In the genomic region with DNA sequence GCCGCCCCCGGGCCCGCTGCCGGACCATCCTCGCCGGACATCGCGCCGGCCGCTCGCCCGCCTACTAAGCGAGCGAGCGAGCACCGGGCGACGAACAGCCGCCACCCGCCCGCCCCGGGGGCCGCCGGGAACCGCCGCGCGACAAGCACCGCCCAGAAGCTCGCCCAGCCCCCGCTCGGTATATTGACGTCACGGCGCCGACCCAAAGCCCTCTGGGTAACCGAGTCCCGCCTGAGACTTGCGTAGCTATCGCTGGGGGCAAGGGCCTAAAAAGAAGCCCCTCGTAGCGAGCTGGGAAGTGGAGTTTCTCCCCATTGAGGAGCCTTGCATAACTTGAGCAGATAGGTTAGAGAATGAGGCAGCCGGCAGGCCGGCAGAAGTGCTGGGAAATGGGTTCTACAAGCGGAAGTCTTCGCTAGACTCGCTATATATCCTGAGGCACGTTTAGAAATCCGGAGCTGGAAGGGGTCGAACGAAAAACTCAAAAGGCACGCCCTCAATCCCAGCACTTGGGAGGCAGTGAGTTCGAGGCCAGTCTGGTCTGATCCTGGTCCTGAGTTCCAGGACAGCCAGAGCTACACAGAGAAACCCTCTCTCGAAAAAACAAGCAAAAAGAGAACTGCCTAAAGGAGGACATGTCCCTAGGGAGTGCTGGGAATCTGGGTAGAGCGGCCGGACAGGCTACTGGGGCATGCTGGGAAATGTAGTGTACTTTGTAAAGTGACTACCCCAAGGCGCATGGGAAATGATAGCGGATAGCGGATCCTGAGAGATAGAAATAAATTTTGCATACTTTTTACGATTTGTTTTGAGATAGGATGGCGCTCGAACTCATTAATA, we compare ENCODE assay signal across 7 mouse cellular contexts. TPM values are rescaled to one million over a fixed set of nuclear protein-coding genes. Genes with fewer than 3 reads are reported as not detected.
A peak's percentile ranks its signal among the peaks of the same experiment; 100 is the strongest.
DNase-seq lines count a peak whose midpoint lies in the region; ATAC-seq and TF ChIP-seq lines count a peak whose summit lies in the region.

A gene (minus strand): TSS at position 123 of the 840 bp plus-strand sequence.

- no peak for TF ChIP-seq CTCF in kidney, adult 2 months (conservative IDR thresholded peaks at IDR 0.05; ENCODE audit: insufficient read depth, insufficient read length, low read depth, low read length)
- TF ChIP-seq CTCF in spleen, adult 2 months (IDR thresholded peaks at IDR 0.05; ENCODE audit: extremely low read depth, insufficient read depth, insufficient read length, insufficient replicate concordance) = no peak

- no peaks in the 10 kb centered on the region for H3K9me3 ChIP-seq in embryonic facial prominence, embryonic 12.5 days
- H3K9me3 ChIP-seq in limb, embryonic 12.5 days = no peaks in the 10 kb centered on the region
- H3K9me3 ChIP-seq in midbrain, embryonic 15.5 days = no peaks in the 10 kb centered on the region

- peaks cover 30% of the 10 kb centered on the region for H3K4me1 ChIP-seq in embryonic facial prominence, embryonic 12.5 days
- peaks cover 13% of the 10 kb centered on the region; the same call in 1 of the 2 replicates for H3K4me1 ChIP-seq in kidney, adult 2 months (ENCODE audit: control insufficient read depth, insufficient read depth, low read length)
- H3K4me1 ChIP-seq in limb, embryonic 12.5 days (replicated peaks) = peaks cover 29% of the 10 kb centered on the region
- H3K4me1 ChIP-seq in midbrain, embryonic 15.5 days = peaks cover 44% of the 10 kb centered on the region
- H3K4me1 ChIP-seq in spleen, adult 2 months (ENCODE audit: control insufficient read depth, insufficient read depth, insufficient read length) = peaks cover 21% of the 10 kb centered on the region; the same call in 1 of the 2 replicates

- H3K27ac ChIP-seq in embryonic facial prominence, embryonic 12.5 days = peak within 1 kb of the TSS; percentile 88
- H3K27ac ChIP-seq in kidney, adult 2 months (ENCODE audit: insufficient read depth, low read depth, low read length) = peak within 1 kb of the TSS; percentile 93
- H3K27ac ChIP-seq in limb, embryonic 12.5 days = peak within 1 kb of the TSS; percentile 89
- H3K27ac ChIP-seq in midbrain, embryonic 15.5 days = peak within 1 kb of the TSS; percentile 90
- peak within 1 kb of the TSS; percentile 94 for H3K27ac ChIP-seq in spleen, adult 2 months (ENCODE audit: insufficient read depth, low read length)

- H3K27me3 ChIP-seq in embryonic facial prominence, embryonic 12.5 days = no peaks in the 10 kb centered on the region
- H3K27me3 ChIP-seq in kidney, adult 2 months (replicated peaks; ENCODE audit: control insufficient read depth, insufficient read depth, low read length) = no peaks in the 10 kb centered on the region
- no peaks in the 10 kb centered on the region for H3K27me3 ChIP-seq in limb, embryonic 12.5 days
- H3K27me3 ChIP-seq in midbrain, embryonic 15.5 days (replicated peaks) = no peaks in the 10 kb centered on the region
- H3K27me3 ChIP-seq in spleen, adult 2 months (ENCODE audit: control insufficient read depth, insufficient read depth, low read length) = no peaks in the 10 kb centered on the region

- peak within 1 kb of the TSS; percentile 86 for H3K4me2 ChIP-seq in embryonic facial prominence, embryonic 12.5 days (replicated peaks)
- H3K4me2 ChIP-seq in limb, embryonic 12.5 days = peak within 1 kb of the TSS; percentile 85
- peak within 1 kb of the TSS; percentile 64 for H3K4me2 ChIP-seq in midbrain, embryonic 15.5 days

- peak; percentile 97 for DNase-seq in adrenal gland, postnatal 25 days
- peak; percentile 97 to 98 for DNase-seq in heart, adult 18-20 months
- DNase-seq in kidney, adult 2 months = peak; percentile 96
- DNase-seq in spleen, adult 2 months (ENCODE audit: low read depth in 1 of 2, low spot score in 2 of 2) = peak; percentile 81 to 94

- no peak for TF ChIP-seq POLR2A in kidney, adult 2 months (IDR thresholded peaks at IDR 0.05; ENCODE audit: low read depth, low read length)
- peak; percentile 58 for TF ChIP-seq POLR2A in spleen, adult 2 months (IDR thresholded peaks at IDR 0.05; ENCODE audit: low read depth, low read length)

- H3K4me3 ChIP-seq in embryonic facial prominence, embryonic 12.5 days = peak within 1 kb of the TSS; percentile 92
- peak within 1 kb of the TSS; percentile 91 for H3K4me3 ChIP-seq in kidney, adult 2 months (ENCODE audit: insufficient read depth, low read depth, low read length)
- H3K4me3 ChIP-seq in limb, embryonic 12.5 days (replicated peaks) = peak within 1 kb of the TSS; percentile 89
- peak within 1 kb of the TSS; percentile 80 for H3K4me3 ChIP-seq in midbrain, embryonic 15.5 days
- H3K4me3 ChIP-seq in spleen, adult 2 months (ENCODE audit: extremely low read depth, insufficient read depth, insufficient read length) = peak within 1 kb of the TSS; percentile 81

- ATAC-seq in embryonic facial prominence, embryonic 12.5 days (ENCODE audit: insufficient number of reproducible peaks, insufficient read depth, low FRiP score, low TSS enrichment) = peak; percentile 85
- peak; percentile 87 for ATAC-seq in limb, embryonic 12.5 days (ENCODE audit: insufficient number of reproducible peaks, insufficient read depth, low FRiP score, low TSS enrichment, low read depth)
- ATAC-seq in midbrain, embryonic 15.5 days (replicated peaks) = peak; percentile 95

- peaks cover 4% of the 10 kb centered on the region; the same call in 1 of the 2 replicates for H3K36me3 ChIP-seq in embryonic facial prominence, embryonic 12.5 days
- H3K36me3 ChIP-seq in kidney, adult 2 months (ENCODE audit: control insufficient read depth, insufficient read depth, low read length) = no peaks in the 10 kb centered on the region
- peaks cover 12% of the 10 kb centered on the region for H3K36me3 ChIP-seq in limb, embryonic 12.5 days
- H3K36me3 ChIP-seq in midbrain, embryonic 15.5 days (replicated peaks) = no peaks in the 10 kb centered on the region
- peaks cover 2% of the 10 kb centered on the region; the same call in 1 of the 2 replicates for H3K36me3 ChIP-seq in spleen, adult 2 months (ENCODE audit: control insufficient read depth, insufficient read depth, low read length)

- WGBS in embryonic facial prominence, embryonic 12.5 days = under 1% methylated on average over 62 of the region's 62 CpGs
- WGBS in kidney, adult 2 months = 1% methylated on average over 62 of the region's 62 CpGs
- under 1% methylated on average over 62 of the region's 62 CpGs for WGBS in limb, embryonic 12.5 days
- under 1% methylated on average over 62 of the region's 62 CpGs for WGBS in midbrain, embryonic 15.5 days
- 3% methylated on average over 61 of the region's 62 CpGs for WGBS in spleen, adult 2 months

- peak within 1 kb of the TSS; percentile 95 for H3K9ac ChIP-seq in embryonic facial prominence, embryonic 12.5 days
- H3K9ac ChIP-seq in limb, embryonic 12.5 days (replicated peaks) = peak within 1 kb of the TSS; percentile 95
- peak within 1 kb of the TSS; percentile 83 for H3K9ac ChIP-seq in midbrain, embryonic 15.5 days

RNA-seq across cellular contexts. Expression of the gene that starts here (rescaled TPM):
- total RNA-seq in adrenal gland, postnatal 25 days (2021) = 94.4 and 98.3 TPM in 2 replicates
- polyA plus RNA-seq in embryonic facial prominence, embryonic 12.5 days (2016; fragmentation: Nextera tagmentation; extraction: Ambion mirVana) = 65.6 and 68.1 TPM in 2 replicates
- 10 to 100 TPM; 54.6 to 62.1 TPM for total RNA-seq in heart, adult 18-20 months (2021)
- 31.0 and 33.0 TPM in 2 replicates for polyA plus RNA-seq in kidney, adult 2 months (2012; rRNA removed)
- 65.3 and 70.3 TPM in 2 replicates for polyA plus RNA-seq in limb, embryonic 12.5 days (2016; fragmentation: Nextera tagmentation; extraction: Ambion mirVana)
- 50.3 and 51.3 TPM in 2 replicates for polyA plus RNA-seq in midbrain, embryonic 15.5 days (2015; fragmentation: Nextera tagmentation; extraction: Ambion mirVana)
- 92.6 and 98.8 TPM in 2 replicates for polyA plus RNA-seq in spleen, adult 2 months (2012; rRNA removed)

Comparison
In these comparisons a context has a peak if more than half of its experiments do, and no peak if none do; other contexts are left out.
1. Peak in every context shown above with its lines: DNase-seq, ATAC-seq, H3K4me3 ChIP-seq and H3K27ac ChIP-seq.